Mouse (Mus musculus) urinary bladder, adult 2 months (tissue): Measurements from ENCODE around the gene Nasp. TPM values are rescaled to one million over a fixed set of nuclear protein-coding genes. Genes with fewer than 3 reads are reported as not detected.

ENCODE experiments used
- polyA plus RNA-seq: library from polyadenylated mRNA; depleted of rRNA; stranded (reverse); fragments of >200 nt; gene quantifications from 2 replicates; pipeline ENCODE4 v1.2.3, GENCODE M21; 2012; rRNA removed

Gene Nasp
- polyA plus RNA-seq, 1 experiment = 10.2 TPM

Other genes starting within 250 kb of the Nasp start
- gene Mast2, start 163.8 kb downstream of the Nasp start, polyA plus RNA-seq = 23.6 and 29.6 TPM in 2 replicates
- gene Ipp, start 120.4 kb downstream of the Nasp start, polyA plus RNA-seq = 6.9 and 7.1 TPM in 2 replicates
- gene Tmem69, start 72.0 kb downstream of the Nasp start, polyA plus RNA-seq = 9.0 and 10.6 TPM in 2 replicates
- 54.1 and 56.4 TPM in 2 replicates for gene Gpbp1l1, start 70.3 kb downstream of the Nasp start, polyA plus RNA-seq
- gene Ccdc17, start 31.3 kb downstream of the Nasp start, polyA plus RNA-seq = 17.2 and 22.3 TPM in 2 replicates
- gene Akr1a1, start 23.7 kb upstream of the Nasp start, polyA plus RNA-seq = 520 and 554 TPM in 2 replicates
- gene Prdx1, start 57.6 kb upstream of the Nasp start, polyA plus RNA-seq = 456 and 471 TPM in 2 replicates
- gene Mmachc, start 80.5 kb upstream of the Nasp start, polyA plus RNA-seq = 16.8 and 18.0 TPM in 2 replicates
- gene Ccdc163, start 80.6 kb upstream of the Nasp start, polyA plus RNA-seq = 41.4 and 63.0 TPM in 2 replicates
- gene Tesk2, start 93.0 kb upstream of the Nasp start, polyA plus RNA-seq = 7.2 and 7.7 TPM in 2 replicates
- 25.8 and 31.2 TPM in 2 replicates for gene Toe1, start 179.7 kb upstream of the Nasp start, polyA plus RNA-seq
- 5.0 and 6.6 TPM in 2 replicates for gene Mutyh, start 179.8 kb upstream of the Nasp start, polyA plus RNA-seq
- gene Hpdl, start 193.8 kb upstream of the Nasp start, polyA plus RNA-seq = 0.24 and 0.26 TPM in 2 replicates
- gene Zswim5, start 249.4 kb upstream of the Nasp start, polyA plus RNA-seq = 1.2 and 1.3 TPM in 2 replicates